9 mouse cellular contexts compared by ENCODE assay signal in the genomic region with DNA sequence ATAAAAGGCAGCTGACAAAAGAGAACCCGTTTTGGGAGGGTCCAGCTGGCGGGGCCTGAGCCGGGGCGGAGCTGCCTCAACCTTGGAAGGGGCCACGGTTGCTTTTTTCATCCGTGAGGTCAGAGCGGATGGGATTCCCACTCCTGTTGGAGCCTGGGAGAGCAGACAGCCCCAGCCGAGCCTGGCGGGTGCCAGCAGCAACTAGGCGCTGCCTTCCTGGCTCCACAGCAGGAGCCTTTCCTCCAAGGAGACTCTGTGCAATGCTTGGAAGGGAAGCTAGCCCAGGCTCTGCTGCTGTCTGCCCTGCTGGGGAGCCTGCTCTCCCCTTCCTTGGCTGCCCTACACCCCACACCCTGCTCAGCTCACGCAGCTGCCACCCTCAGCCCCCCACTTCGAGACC.
DNase-seq lines count a peak whose midpoint lies in the region; ATAC-seq and TF ChIP-seq lines count a peak whose summit lies in the region.
"Had no signal": no experiment of that assay in that cellular context is flagged by ENCODE, and none has a peak within 500 bp of the region (broad histone marks: within the 10 kb centered on the region; RNA-seq: fewer than 3 reads in every experiment).

No protein-coding gene starts in this region.

- peak overlapping the region; percentile 9 for H3K4me2 ChIP-seq in forebrain, embryonic 14.5 days (ENCODE audit: low read length)
- H3K4me2 ChIP-seq in heart, postnatal 0 days (ENCODE audit: low read depth, low read length) = peak overlapping the region; percentile 43

- ATAC-seq in forebrain, embryonic 14.5 days = peak; percentile 68
- ATAC-seq in heart, postnatal 0 days (ENCODE audit: insufficient read depth, low read depth) = peak; percentile 59
- no peak for ATAC-seq in erythroid progenitor cell, adult 5-6 weeks (replicated peaks; ENCODE audit: low FRiP score, poor library complexity, severe bottlenecking)

- DNase-seq in 3134 (ENCODE audit: extremely low read depth, insufficient read length, low spot score) = peak; percentile 86
- peak; percentile 31 for DNase-seq in Muller cell, postnatal 12 days (ENCODE audit: inconsistent ontology term)
- peak; percentile 52 for DNase-seq in forebrain, embryonic 14.5 days (ENCODE audit: low spot score)
- DNase-seq in heart, postnatal 0 days (ENCODE audit: low spot score) = no peak
- DNase-seq in left cerebral cortex, adult 8-10 months (ENCODE audit: low spot score in 2 of 2) = peak; percentile 8 to 18
- peak; percentile 32 for DNase-seq in neural tube, embryonic 10.5 days (ENCODE audit: extremely low spot score, low spot score)
- peak; percentile 28 to 34 for DNase-seq in urinary bladder, postnatal 36 days (ENCODE audit: low spot score in 2 of 2)

- H3K36me3 ChIP-seq in forebrain, embryonic 14.5 days (ENCODE audit: control insufficient read depth, insufficient read depth, low read length) = no peaks in the 10 kb centered on the region
- H3K36me3 ChIP-seq in heart, postnatal 0 days (replicated peaks; ENCODE audit: control insufficient read depth, insufficient read depth, low read length) = no peaks in the 10 kb centered on the region

- WGBS in forebrain, embryonic 14.5 days = 16% methylated on average over 10 of the region's 12 CpGs
- WGBS in heart, postnatal 0 days = 16% methylated on average over 12 of the region's 12 CpGs

- TF ChIP-seq EP300 in heart, postnatal 0 days (IDR thresholded peaks at IDR 0.05; ENCODE audit: low read depth) = no peak

- peak overlapping the region; percentile 33; the same call in 1 of the 2 replicates for H3K9ac ChIP-seq in forebrain, embryonic 14.5 days (ENCODE audit: low read length)
- H3K9ac ChIP-seq in heart, postnatal 0 days (replicated peaks; ENCODE audit: low read depth, low read length) = peak overlapping the region; percentile 39; the same call in 1 of the 2 replicates
- H3K9ac ChIP-seq: liver, embryonic 14.5 days had no signal

- no peak for TF ChIP-seq CTCF in heart, postnatal 0 days (IDR thresholded peaks at IDR 0.05; ENCODE audit: low read depth)

- peaks cover 7% of the 10 kb centered on the region; the same call in 1 of the 2 replicates for H3K4me1 ChIP-seq in forebrain, embryonic 14.5 days (ENCODE audit: control insufficient read depth, insufficient read depth, low read length)
- H3K4me1 ChIP-seq in heart, postnatal 0 days (ENCODE audit: control insufficient read depth, insufficient read depth) = peaks cover 5% of the 10 kb centered on the region; the same call in 1 of the 2 replicates

- no peak overlapping the region for H3K4me3 ChIP-seq in forebrain, embryonic 14.5 days (ENCODE audit: low read depth, low read length)
- peak overlapping the region; percentile 16 for H3K4me3 ChIP-seq in heart, postnatal 0 days (ENCODE audit: low read depth, low read length)

- no peaks in the 10 kb centered on the region for H3K9me3 ChIP-seq in forebrain, embryonic 14.5 days (replicated peaks; ENCODE audit: control insufficient read depth, low read length)
- H3K9me3 ChIP-seq in heart, postnatal 0 days (replicated peaks; ENCODE audit: control insufficient read depth, low read length) = no peaks in the 10 kb centered on the region

- no peaks in the 10 kb centered on the region for H3K27me3 ChIP-seq in forebrain, embryonic 14.5 days (replicated peaks; ENCODE audit: control insufficient read depth, insufficient read depth, low read length)
- no peaks in the 10 kb centered on the region for H3K27me3 ChIP-seq in heart, postnatal 0 days (ENCODE audit: control insufficient read depth, insufficient read depth, low read length)

- H3K27ac ChIP-seq in forebrain, embryonic 14.5 days (ENCODE audit: low read depth, low read length) = no peak overlapping the region
- 0 out of 2 replicates have a peak overlapping the region, but pooled peaks have one; percentile 15 for H3K27ac ChIP-seq in heart, postnatal 0 days (ENCODE audit: low read depth)
- H3K27ac ChIP-seq: liver, embryonic 14.5 days had no signal
